Mouse (Mus musculus) erythroblast, embryonic 14.5 days (primary cell): ENCODE data around the gene Rasa4.
"Not testable (repeated sequence)": the region's sequence is repeated elsewhere in the genome, so short reads cannot be mapped to it uniquely, and the experiment has no call there.

ENCODE experiments used
- GATA1 ChIP-seq: IDR thresholded peaks from 2 replicates; pipeline ENCODE4 v1.6.1; 2012; ENCODE audit warnings: low read length, inconsistent platforms, mixed read lengths
- TAL1 ChIP-seq: IDR thresholded peaks from 3 replicates; pipeline ENCODE4 v1.6.1; 2012; ENCODE audit warnings: low read length, inconsistent platforms, mixed read lengths

DNA sequence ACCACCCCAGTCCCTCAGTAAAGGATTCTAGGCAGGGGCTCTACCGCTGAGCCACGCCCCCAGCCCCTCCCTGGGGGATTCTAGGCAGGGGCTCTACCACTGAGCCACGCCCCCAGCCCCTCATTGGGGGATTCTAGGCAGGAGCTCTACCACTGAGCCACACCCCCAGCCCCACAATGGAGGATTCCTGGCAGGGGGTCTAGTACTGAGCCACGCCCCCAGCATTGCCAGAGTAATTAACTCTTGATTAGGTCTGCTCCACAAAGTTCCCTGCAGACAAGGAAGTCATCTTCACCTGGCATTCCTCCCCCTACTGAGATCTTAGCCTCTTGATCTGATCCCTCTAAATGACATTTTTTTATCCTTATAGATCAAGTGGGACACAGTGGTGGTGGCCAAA lies 29.8 kb downstream of the Rasa4 start:
- TF ChIP-seq GATA1, TAL1: not testable (repeated sequence)
